Comparison of ENCODE assay signal across 8 mouse cellular contexts in the genomic region with DNA sequence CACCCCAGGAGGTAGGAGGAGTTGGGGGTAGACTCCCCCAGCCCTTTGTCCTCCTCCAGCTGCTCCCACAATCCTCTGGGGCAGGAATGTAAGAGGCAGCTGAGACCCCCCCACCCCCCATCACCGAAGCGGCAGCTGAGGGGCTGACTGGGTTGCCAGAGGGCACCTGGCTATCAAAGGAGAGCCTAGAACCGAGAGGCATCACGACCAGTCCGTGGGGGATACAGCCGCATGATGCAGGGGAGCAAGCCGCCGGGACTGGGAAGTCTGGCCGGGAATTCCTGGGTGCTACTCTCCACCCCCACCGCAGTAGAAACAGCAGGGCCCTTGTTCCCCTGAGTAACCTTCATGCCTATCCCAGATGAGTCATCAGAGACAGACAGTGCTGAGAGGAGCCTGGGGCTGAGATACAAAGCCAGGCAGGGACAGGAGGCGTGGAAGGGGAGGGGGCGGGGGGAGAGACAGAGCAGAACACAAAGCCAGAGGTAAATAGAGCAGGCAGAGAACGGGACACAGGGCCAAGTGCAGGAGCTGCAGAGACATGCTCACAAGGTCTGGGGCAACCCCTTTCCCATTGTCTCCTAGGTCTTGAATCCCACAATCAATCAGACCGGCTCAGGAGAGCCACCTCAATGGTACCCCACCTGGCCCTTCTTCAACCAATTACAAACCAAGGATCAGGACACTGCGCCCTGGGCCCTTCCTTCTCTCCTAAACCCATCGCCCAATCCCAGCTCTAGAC. TPM values are rescaled to one million over a fixed set of nuclear protein-coding genes. Genes with fewer than 3 reads are reported as not detected.
DNase-seq lines count a peak whose midpoint lies in the region; ATAC-seq and TF ChIP-seq lines count a peak whose summit lies in the region.

No protein-coding gene starts in this region.

- peak; percentile 37 for ATAC-seq in lung, postnatal 0 days
- ATAC-seq in forebrain, embryonic 14.5 days = peak; percentile 63
- ATAC-seq in intestine, postnatal 0 days = peak; percentile 46
- peak; percentile 33; the same call in 1 of the 2 replicates for ATAC-seq in liver, embryonic 12.5 days

- 0 out of 2 replicates have a peak overlapping the region, but pooled peaks have one; percentile 23 for H3K9ac ChIP-seq in lung, postnatal 0 days (replicated peaks; ENCODE audit: low read depth)
- peak overlapping the region; percentile 78 for H3K9ac ChIP-seq in forebrain, embryonic 14.5 days (ENCODE audit: low read length)
- no peak overlapping the region; the same call in 1 of the 2 replicates for H3K9ac ChIP-seq in intestine, postnatal 0 days (ENCODE audit: low read depth, low read length)
- H3K9ac ChIP-seq in liver, embryonic 12.5 days = no peak overlapping the region

- no peaks in the 10 kb centered on the region for H3K9me3 ChIP-seq in lung, postnatal 0 days (ENCODE audit: low read length)
- no peaks in the 10 kb centered on the region for H3K9me3 ChIP-seq in forebrain, embryonic 14.5 days (replicated peaks; ENCODE audit: control insufficient read depth, low read length)
- H3K9me3 ChIP-seq in intestine, postnatal 0 days (ENCODE audit: control insufficient read depth) = no peaks in the 10 kb centered on the region
- no peaks in the 10 kb centered on the region for H3K9me3 ChIP-seq in liver, embryonic 12.5 days (replicated peaks)

- TF ChIP-seq EP300 in lung, postnatal 0 days (IDR thresholded peaks at IDR 0.05) = no peak

- H3K36me3 ChIP-seq in lung, postnatal 0 days (ENCODE audit: insufficient read depth, low read length) = peaks cover 3% of the 10 kb centered on the region; the same call in 1 of the 2 replicates
- peaks cover 26% of the 10 kb centered on the region for H3K36me3 ChIP-seq in forebrain, embryonic 14.5 days (ENCODE audit: control insufficient read depth, insufficient read depth, low read length)
- H3K36me3 ChIP-seq in intestine, postnatal 0 days (ENCODE audit: control insufficient read depth, insufficient read depth) = peaks cover 10% of the 10 kb centered on the region
- H3K36me3 ChIP-seq in liver, embryonic 12.5 days = peaks cover 3% of the 10 kb centered on the region; the same call in 1 of the 2 replicates
- H3K36me3 ChIP-seq in small intestine, adult 2 months (ENCODE audit: control insufficient read depth, insufficient read depth, low read length) = peaks cover 10% of the 10 kb centered on the region

- peak overlapping the region; percentile 4; the same call in 1 of the 2 replicates for H3K4me3 ChIP-seq in lung, postnatal 0 days (ENCODE audit: low read depth, low read length)
- peak overlapping the region; percentile 41 for H3K4me3 ChIP-seq in forebrain, embryonic 14.5 days (ENCODE audit: low read depth, low read length)
- H3K4me3 ChIP-seq in intestine, postnatal 0 days (ENCODE audit: low read depth, low read length) = peak overlapping the region; percentile 14; the same call in 1 of the 2 replicates
- no peak overlapping the region for H3K4me3 ChIP-seq in liver, embryonic 12.5 days
- peak overlapping the region; percentile 52 for H3K4me3 ChIP-seq in small intestine, adult 2 months (ENCODE audit: low read depth, low read length)

- DNase-seq in lung, postnatal 0 days (ENCODE audit: low spot score) = peak; percentile 71
- DNase-seq in lung, postnatal 25 days (ENCODE audit: low spot score) = no peak
- peak; percentile 49 for DNase-seq in cerebellum, adult 11 months
- peak; percentile 84 for DNase-seq in forebrain, embryonic 14.5 days (ENCODE audit: low spot score)
- DNase-seq in spleen, postnatal 4 days (ENCODE audit: low spot score in 2 of 2) = no peak

- peaks cover 11% of the 10 kb centered on the region; the same call in 1 of the 2 replicates for H3K4me1 ChIP-seq in lung, postnatal 0 days (ENCODE audit: insufficient read depth, low read depth, low read length)
- H3K4me1 ChIP-seq in forebrain, embryonic 14.5 days (ENCODE audit: control insufficient read depth, insufficient read depth, low read length) = peaks cover 25% of the 10 kb centered on the region
- peaks cover 11% of the 10 kb centered on the region; the same call in 1 of the 2 replicates for H3K4me1 ChIP-seq in intestine, postnatal 0 days (replicated peaks; ENCODE audit: control insufficient read depth, insufficient read depth, low read length)
- H3K4me1 ChIP-seq in liver, embryonic 12.5 days = peaks cover 12% of the 10 kb centered on the region
- H3K4me1 ChIP-seq in small intestine, adult 2 months (ENCODE audit: control insufficient read depth, insufficient read depth, insufficient read length, low read length) = peaks cover 18% of the 10 kb centered on the region

- H3K4me2 ChIP-seq in lung, postnatal 0 days (replicated peaks; ENCODE audit: low read depth, low read length) = peak overlapping the region; percentile 56
- peak overlapping the region; percentile 71 for H3K4me2 ChIP-seq in forebrain, embryonic 14.5 days (ENCODE audit: low read length)
- H3K4me2 ChIP-seq in intestine, postnatal 0 days (replicated peaks; ENCODE audit: low read depth) = peak overlapping the region; percentile 61
- H3K4me2 ChIP-seq in liver, embryonic 12.5 days = peak overlapping the region; percentile 27; the same call in 1 of the 2 replicates

- 9% methylated on average over 15 of the region's 16 CpGs for WGBS in lung, postnatal 0 days
- WGBS in forebrain, embryonic 14.5 days = 0% methylated on average over 16 of the region's 16 CpGs
- WGBS in intestine, postnatal 0 days = 7% methylated on average over 16 of the region's 16 CpGs
- WGBS in liver, embryonic 12.5 days (ENCODE audit: insufficient replicate concordance) = 9% methylated on average over 15 of the region's 16 CpGs
- 14% methylated on average over 16 of the region's 16 CpGs for WGBS in small intestine, adult 2 months

- TF ChIP-seq CTCF in lung, postnatal 0 days (IDR thresholded peaks at IDR 0.05) = no peak
- no peak for TF ChIP-seq CTCF in intestine, postnatal 0 days (IDR thresholded peaks at IDR 0.05; ENCODE audit: low read depth)
- TF ChIP-seq CTCF in small intestine, adult 2 months (IDR thresholded peaks at IDR 0.05; ENCODE audit: extremely low read depth, insufficient read length, insufficient replicate concordance, low read depth, low read length) = no peak

- peak overlapping the region; percentile 75 for H3K27ac ChIP-seq in lung, postnatal 0 days (ENCODE audit: low read length)
- H3K27ac ChIP-seq in forebrain, embryonic 14.5 days (ENCODE audit: low read depth, low read length) = peak overlapping the region; percentile 99
- peak overlapping the region; percentile 29; the same call in 1 of the 2 replicates for H3K27ac ChIP-seq in intestine, postnatal 0 days (ENCODE audit: low read depth, low read length)
- 0 out of 2 replicates have a peak overlapping the region, but pooled peaks have one; percentile 10 for H3K27ac ChIP-seq in liver, embryonic 12.5 days
- peak overlapping the region; percentile 48 for H3K27ac ChIP-seq in small intestine, adult 2 months (ENCODE audit: insufficient read depth, low read depth, low read length)

- no peak for TF ChIP-seq POLR2A in small intestine, adult 2 months (IDR thresholded peaks at IDR 0.05; ENCODE audit: low read depth, low read length)

- no peaks in the 10 kb centered on the region for H3K27me3 ChIP-seq in lung, postnatal 0 days (replicated peaks; ENCODE audit: insufficient read depth, low read length)
- H3K27me3 ChIP-seq in forebrain, embryonic 14.5 days (replicated peaks; ENCODE audit: control insufficient read depth, insufficient read depth, low read length) = no peaks in the 10 kb centered on the region
- H3K27me3 ChIP-seq in intestine, postnatal 0 days (replicated peaks; ENCODE audit: control insufficient read depth, insufficient read depth, low read length) = no peaks in the 10 kb centered on the region
- peaks cover 79% of the 10 kb centered on the region for H3K27me3 ChIP-seq in liver, embryonic 12.5 days (replicated peaks)
- no peaks in the 10 kb centered on the region for H3K27me3 ChIP-seq in small intestine, adult 2 months (ENCODE audit: control insufficient read depth, insufficient read depth, low read length)

RNA-seq across cellular contexts. Expression of gene Ddr1, which starts 6.5 kb away (rescaled TPM):
- polyA plus RNA-seq in lung, postnatal 0 days (2015; fragmentation: Nextera tagmentation; extraction: Ambion mirVana) = 64.2 and 79.3 TPM in 2 replicates
- 62.0 and 74.5 TPM in 2 replicates for polyA plus RNA-seq in forebrain, embryonic 14.5 days (2014; fragmentation: Nextera tagmentation; extraction: Ambion mirVana)
- polyA plus RNA-seq in intestine, postnatal 0 days (2015; fragmentation: Nextera tagmentation; extraction: Ambion mirVana) = 27.8 and 30.0 TPM in 2 replicates
- polyA plus RNA-seq in liver, embryonic 12.5 days (2016; fragmentation: Nextera tagmentation; extraction: Ambion mirVana) = 5.7 and 6.1 TPM in 2 replicates
- polyA plus RNA-seq in small intestine, adult 2 months (2012; rRNA removed) = 51.9 and 76.9 TPM in 2 replicates

RNA-seq across cellular contexts. Expression of gene Gtf2h4, which starts 24.4 kb away (rescaled TPM):
- 19.2 and 21.4 TPM in 2 replicates for polyA plus RNA-seq in lung, postnatal 0 days (2015; fragmentation: Nextera tagmentation; extraction: Ambion mirVana)
- polyA plus RNA-seq in forebrain, embryonic 14.5 days (2014; fragmentation: Nextera tagmentation; extraction: Ambion mirVana) = 36.9 and 38.2 TPM in 2 replicates
- polyA plus RNA-seq in intestine, postnatal 0 days (2015; fragmentation: Nextera tagmentation; extraction: Ambion mirVana) = 16.9 and 18.1 TPM in 2 replicates
- 38.3 and 44.0 TPM in 2 replicates for polyA plus RNA-seq in liver, embryonic 12.5 days (2016; fragmentation: Nextera tagmentation; extraction: Ambion mirVana)
- polyA plus RNA-seq in small intestine, adult 2 months (2012; rRNA removed) = 11.0 and 17.2 TPM in 2 replicates

RNA-seq across cellular contexts. Expression of gene Vars2, which starts 30.5 kb away (rescaled TPM):
- 11.4 and 15.2 TPM in 2 replicates for polyA plus RNA-seq in lung, postnatal 0 days (2015; fragmentation: Nextera tagmentation; extraction: Ambion mirVana)
- 9.3 and 11.5 TPM in 2 replicates for polyA plus RNA-seq in forebrain, embryonic 14.5 days (2014; fragmentation: Nextera tagmentation; extraction: Ambion mirVana)
- polyA plus RNA-seq in intestine, postnatal 0 days (2015; fragmentation: Nextera tagmentation; extraction: Ambion mirVana) = 6.0 and 6.3 TPM in 2 replicates
- 10.7 and 11.8 TPM in 2 replicates for polyA plus RNA-seq in liver, embryonic 12.5 days (2016; fragmentation: Nextera tagmentation; extraction: Ambion mirVana)
- 18.2 and 26.5 TPM in 2 replicates for polyA plus RNA-seq in small intestine, adult 2 months (2012; rRNA removed)

RNA-seq across cellular contexts. Expression of gene Mucl3, which starts 54.4 kb away (rescaled TPM):
- 1.1 and 1.7 TPM in 2 replicates for polyA plus RNA-seq in lung, postnatal 0 days (2015; fragmentation: Nextera tagmentation; extraction: Ambion mirVana)
- not detected in 2 replicates for polyA plus RNA-seq in forebrain, embryonic 14.5 days (2014; fragmentation: Nextera tagmentation; extraction: Ambion mirVana)
- 2.8 and 16.7 TPM in 2 replicates for polyA plus RNA-seq in intestine, postnatal 0 days (2015; fragmentation: Nextera tagmentation; extraction: Ambion mirVana)
- 0.05 TPM in 1 of 2 replicates, not detected in the other for polyA plus RNA-seq in liver, embryonic 12.5 days (2016; fragmentation: Nextera tagmentation; extraction: Ambion mirVana)
- 0.23 and 85.7 TPM in 2 replicates for polyA plus RNA-seq in small intestine, adult 2 months (2012; rRNA removed)

Comparison
In these comparisons a context has a peak if more than half of its experiments do, and no peak if none do; other contexts are left out.
1. DNase-seq: peak in lung, postnatal 0 days (single experiment), cerebellum, adult 11 months (single experiment) and forebrain, embryonic 14.5 days (single experiment); none in lung, postnatal 25 days (single experiment) and spleen, postnatal 4 days (0 of 2).
2. H3K27ac ChIP-seq: peak in every context shown above with its lines; median percentile 99 in forebrain, embryonic 14.5 days; 75 in lung, postnatal 0 days; 48 in small intestine, adult 2 months; 29 in intestine, postnatal 0 days; 10 in liver, embryonic 12.5 days.
3. H3K9ac ChIP-seq: peak in lung, postnatal 0 days (single experiment) and forebrain, embryonic 14.5 days (single experiment); none in intestine, postnatal 0 days (single experiment) and liver, embryonic 12.5 days (single experiment).
4. Peak in every context shown above with its lines, with median percentiles within 50 percentile points of each other: ATAC-seq and H3K4me2 ChIP-seq.